Mouse (Mus musculus) heart, embryonic 11.5 days (tissue): Measurements from ENCODE around the gene Olig2. TPM values are rescaled to one million over a fixed set of nuclear protein-coding genes. Genes with fewer than 3 reads are reported as not detected.

ENCODE experiments used
- ATAC-seq: fragments of 200-750 bp; cut with Nextera tagmentation; replicated peaks from 2 replicates; pipeline ENCODE4 v1.8.0; 2017; ENCODE audit warnings: moderate library complexity; ENCODE audit not compliant: insufficient number of reproducible peaks, low FRiP score, low TSS enrichment
- H3K27ac ChIP-seq: fragments of 300-500 bp; sonication (generic); 2 replicates; pipeline ENCODE4 v1.5.1; 2014; ENCODE audit warnings: mild to moderate bottlenecking, low read depth, low read length
- H3K27me3 ChIP-seq: fragments of 300-500 bp; sonication (generic); 2 replicates; pipeline ENCODE4 v1.6.1; 2014; ENCODE audit warnings: mild to moderate bottlenecking, low read length, mixed read lengths; ENCODE audit not compliant: control insufficient read depth, insufficient read depth
- H3K36me3 ChIP-seq: fragments of 300-500 bp; sonication (generic); 2 replicates; pipeline ENCODE4 v1.6.1; 2014; ENCODE audit warnings: mild to moderate bottlenecking, low read length, moderate library complexity, mixed read lengths; ENCODE audit not compliant: control insufficient read depth, insufficient read depth
- H3K4me1 ChIP-seq: fragments of 300-500 bp; sonication (generic); 2 replicates; pipeline ENCODE4 v1.6.1; 2014; ENCODE audit warnings: low read length; ENCODE audit not compliant: control insufficient read depth, insufficient read depth
- H3K4me2 ChIP-seq: fragments of 300-500 bp; sonication (generic); 2 replicates; pipeline ENCODE4 v1.6.1; 2014; ENCODE audit warnings: mild to moderate bottlenecking, moderate library complexity
- H3K4me3 ChIP-seq: fragments of 300-500 bp; sonication (generic); 2 replicates; pipeline ENCODE4 v1.5.1; 2014; ENCODE audit warnings: low read depth, low read length
- H3K9ac ChIP-seq: fragments of 300-500 bp; sonication (generic); 2 replicates; pipeline ENCODE4 v1.6.1; 2014; ENCODE audit warnings: mild to moderate bottlenecking, low read depth, low read length, moderate library complexity
- H3K9me3 ChIP-seq: fragments of 300-500 bp; sonication (generic); replicated peaks from 2 replicates; pipeline ENCODE4 v1.6.1; 2016; ENCODE audit warnings: low read length; ENCODE audit not compliant: control insufficient read depth
- WGBS: fragments of 180-500 bp; shearing (Covaris S2); extraction: QIAGEN DNeasy Blood & Tissue Kit; methylation state at CpG from one replicate; pipeline ENCODE4 v1.1.7; 2014; ENCODE audit not compliant: insufficient replicate concordance; 5-methylcytosine and 5-hydroxymethylcytosine counted together
- polyA plus RNA-seq: library from polyadenylated mRNA; unstranded; fragments of >200 nt; fragmentation: Nextera tagmentation; extraction: Ambion mirVana; gene quantifications from 2 replicates; pipeline ENCODE4 v1.2.1, GENCODE M21; 2014

Gene Olig2
- polyA plus RNA-seq, 1 experiment from 2014 or later = 0.06 TPM

DNA sequence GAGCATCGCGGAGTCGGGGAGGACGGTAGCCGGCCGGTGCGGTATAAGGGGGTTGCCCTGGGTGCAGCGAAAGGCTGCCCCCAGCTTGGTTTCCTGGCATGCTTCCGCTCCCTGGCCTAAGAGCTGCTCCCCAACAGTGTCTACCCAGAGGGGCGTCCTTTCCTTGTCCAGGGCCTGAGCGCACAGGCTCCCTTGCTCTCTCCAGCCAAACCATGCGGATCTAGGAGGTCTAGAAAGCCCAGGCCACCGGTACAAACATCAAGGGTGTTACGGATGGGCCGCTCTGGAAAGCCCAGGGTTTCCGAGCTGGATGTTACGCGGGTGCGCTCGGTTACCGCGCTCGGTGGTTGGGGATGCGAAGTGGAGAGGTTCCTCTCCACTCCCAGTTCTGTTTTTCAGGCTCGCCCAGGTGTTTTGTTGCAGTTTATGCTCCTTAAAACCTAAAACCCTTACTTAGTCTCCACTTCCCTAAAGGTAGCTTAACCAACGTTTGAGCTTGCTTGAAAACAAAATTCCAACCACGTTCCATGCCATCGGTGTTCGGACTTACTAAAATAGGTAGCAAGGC is 45.8 kb downstream of the Olig2 start:
- peak overlapping the region; percentile 89; the same call in 1 of the 2 replicates for H3K4me2 ChIP-seq
- peaks cover 85% of the 10 kb centered on the region for H3K27me3 ChIP-seq
- WGBS = 2% methylated on average over 29 of the region's 29 CpGs
- peak overlapping the region; percentile 51; the same call in 1 of the 2 replicates for H3K4me3 ChIP-seq
- ATAC-seq = no peak
- H3K4me1 ChIP-seq = peaks cover 9% of the 10 kb centered on the region; the same call in 1 of the 2 replicates
- H3K27ac ChIP-seq = no peak overlapping the region
- no peak overlapping the region for H3K9ac ChIP-seq
- H3K36me3 ChIP-seq = no peaks in the 10 kb centered on the region
- no peaks in the 10 kb centered on the region for H3K9me3 ChIP-seq

DNA sequence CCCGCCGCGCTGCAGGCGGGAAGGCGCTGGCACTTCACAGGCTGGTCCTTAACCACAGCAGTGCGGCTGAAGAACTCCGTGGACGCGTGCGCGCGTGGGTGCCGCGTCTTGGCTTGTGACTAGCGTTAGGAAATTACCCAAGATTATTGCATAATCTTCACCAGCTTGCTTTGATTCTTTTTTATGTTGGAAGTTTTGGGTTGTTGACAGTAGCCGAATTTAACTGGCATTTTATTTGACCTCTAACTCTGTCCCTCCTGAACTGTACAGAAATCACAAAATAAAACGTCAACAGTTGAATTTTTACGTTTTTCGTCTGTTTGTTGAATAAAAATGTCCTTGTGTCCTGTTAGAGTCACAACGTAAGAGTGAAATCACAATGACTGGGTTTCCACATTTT is 46.4 kb downstream of the Olig2 start:
- no peak overlapping the region for H3K9ac ChIP-seq
- no peak overlapping the region for H3K27ac ChIP-seq
- ATAC-seq = no peak
- peaks cover 79% of the 10 kb centered on the region for H3K27me3 ChIP-seq
- no peak overlapping the region for H3K4me3 ChIP-seq
- H3K36me3 ChIP-seq = no peaks in the 10 kb centered on the region
- WGBS = 4% methylated on average over 20 of the region's 20 CpGs
- peaks cover 9% of the 10 kb centered on the region; the same call in 1 of the 2 replicates for H3K4me1 ChIP-seq
- no peak overlapping the region for H3K4me2 ChIP-seq
- H3K9me3 ChIP-seq = no peaks in the 10 kb centered on the region

Other genes with a start within 250 kb of the Olig2 start
- 15.2 and 22.1 TPM in 2 replicates for gene Synj1, start 214.1 kb upstream of the Olig2 start, polyA plus RNA-seq
- 55.5 and 56.4 TPM in 2 replicates for gene Paxbp1, start 180.9 kb upstream of the Olig2 start, polyA plus RNA-seq
- 0.13 TPM in 1 of 2 replicates, not detected in the other for gene 4932438H23Rik, start 130.3 kb upstream of the Olig2 start, polyA plus RNA-seq
- not detected in 2 replicates for gene Olig1, start 44.3 kb downstream of the Olig2 start, polyA plus RNA-seq
- 53.9 and 55.6 TPM in 2 replicates for gene Ifnar2, start 147.3 kb downstream of the Olig2 start, polyA plus RNA-seq
- gene Gm21970, start 166.3 kb downstream of the Olig2 start, polyA plus RNA-seq = not detected in 2 replicates
- gene Il10rb, start 180.7 kb downstream of the Olig2 start, polyA plus RNA-seq = 38.6 and 46.9 TPM in 2 replicates